Comparison of ENCODE assay signal across 8 mouse cellular contexts in the genomic region with DNA sequence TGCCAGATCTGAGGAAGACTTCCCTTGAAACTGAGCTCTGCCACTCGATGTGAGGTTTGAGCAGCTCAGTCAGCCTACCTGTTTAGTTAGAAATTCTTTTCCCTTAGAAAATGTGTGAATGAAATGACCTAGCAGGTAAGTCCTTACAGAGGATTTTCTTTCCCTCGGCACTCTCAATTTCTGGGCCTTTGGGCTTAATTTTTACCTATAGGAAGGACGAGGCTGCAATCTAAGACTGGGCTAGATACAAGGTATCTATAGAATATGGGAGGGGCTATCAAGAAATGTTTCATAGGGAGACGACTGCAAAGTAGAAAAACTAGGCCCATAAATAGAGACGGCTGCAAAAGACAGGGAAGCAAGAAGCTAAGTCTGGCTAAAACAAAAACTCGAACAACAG. TPM values are rescaled to one million over a fixed set of nuclear protein-coding genes. Genes with fewer than 3 reads are reported as not detected.
DNase-seq lines count a peak whose midpoint lies in the region; ATAC-seq and TF ChIP-seq lines count a peak whose summit lies in the region.

No protein-coding gene starts in this region.

- H3K79me2 ChIP-seq in myocyte (ENCODE audit: control insufficient read depth, insufficient read depth) = peaks cover 24% of the 10 kb centered on the region

- DNase-seq in kidney, adult 18-20 months = no peak
- DNase-seq in adrenal gland, postnatal 36 days = no peak
- DNase-seq in adrenal gland, adult (ENCODE audit: inconsistent age in 2 of 2, low spot score in 1 of 2) = no peak
- DNase-seq in lung, postnatal 36 days = no peak

- ATAC-seq in kidney, embryonic 16.5 days (ENCODE audit: low FRiP score, low TSS enrichment) = no peak
- ATAC-seq in hindbrain, embryonic 16.5 days = no peak

- 0 out of 2 replicates have a peak, but pooled peaks cover 10% of the 10 kb centered on the region for H3K4me1 ChIP-seq in kidney, embryonic 16.5 days (ENCODE audit: insufficient read depth, low read length)
- H3K4me1 ChIP-seq in brown adipose tissue, adult 24 weeks (ENCODE audit: control insufficient read depth, insufficient read depth, insufficient read length, low read length) = peaks cover 4% of the 10 kb centered on the region; the same call in 1 of the 2 replicates
- peaks cover 8% of the 10 kb centered on the region for H3K4me1 ChIP-seq in hindbrain, embryonic 16.5 days (ENCODE audit: control insufficient read depth, insufficient read depth, low read depth, low read length)

- peak overlapping the region; percentile 9 for H3ac ChIP-seq in myocyte (ENCODE audit: control insufficient read depth, insufficient read length)

- peak overlapping the region; percentile 87 for H3K4me3 ChIP-seq in kidney, embryonic 16.5 days (ENCODE audit: low read length)
- peak overlapping the region; percentile 89 for H3K4me3 ChIP-seq in brown adipose tissue, adult 24 weeks (ENCODE audit: insufficient read depth, low read depth, low read length)
- H3K4me3 ChIP-seq in hindbrain, embryonic 16.5 days (ENCODE audit: low read length) = peak overlapping the region; percentile 75
- H3K4me3 ChIP-seq in myocyte = peak overlapping the region; percentile 92

- TF ChIP-seq POLR2A in myocyte (IDR thresholded peaks at IDR 0.05; ENCODE audit: insufficient read length, low read depth) = no peak

- H3K27me3 ChIP-seq in kidney, embryonic 16.5 days (ENCODE audit: insufficient read depth, low read length) = no peaks in the 10 kb centered on the region
- H3K27me3 ChIP-seq in hindbrain, embryonic 16.5 days (replicated peaks; ENCODE audit: control insufficient read depth, insufficient read depth, low read length) = no peaks in the 10 kb centered on the region
- H3K27me3 ChIP-seq in myocyte (ENCODE audit: control insufficient read depth, insufficient read depth, insufficient read length) = no peaks in the 10 kb centered on the region

- H3K4me2 ChIP-seq in kidney, embryonic 16.5 days (replicated peaks; ENCODE audit: low read depth, low read length) = peak overlapping the region; percentile 87
- peak overlapping the region; percentile 79 for H3K4me2 ChIP-seq in hindbrain, embryonic 16.5 days (ENCODE audit: low read length)
- peak overlapping the region; percentile 73 for H3K4me2 ChIP-seq in myocyte (ENCODE audit: low read depth)

- no peaks in the 10 kb centered on the region for H3K9me3 ChIP-seq in kidney, embryonic 16.5 days (ENCODE audit: low read length)
- no peaks in the 10 kb centered on the region for H3K9me3 ChIP-seq in hindbrain, embryonic 16.5 days (ENCODE audit: control insufficient read depth, low read length)

- WGBS in kidney, embryonic 16.5 days = 8% methylated on average over 6 of the region's 6 CpGs
- 9% methylated on average over 6 of the region's 6 CpGs for WGBS in hindbrain, embryonic 16.5 days

- peak overlapping the region; percentile 59; the same call in 1 of the 2 replicates for H3K27ac ChIP-seq in kidney, embryonic 16.5 days (ENCODE audit: low read length)
- H3K27ac ChIP-seq in brown adipose tissue, adult 24 weeks (replicated peaks; ENCODE audit: low read depth, low read length) = no peak overlapping the region
- peak overlapping the region; percentile 87 for H3K27ac ChIP-seq in hindbrain, embryonic 16.5 days (ENCODE audit: low read depth, low read length)

- peak overlapping the region; percentile 79 for H3K9ac ChIP-seq in kidney, embryonic 16.5 days (replicated peaks; ENCODE audit: low read length)
- peak overlapping the region; percentile 80 for H3K9ac ChIP-seq in hindbrain, embryonic 16.5 days (ENCODE audit: low read depth, low read length)

- 0 out of 2 replicates have a peak, but pooled peaks cover 7% of the 10 kb centered on the region for H3K36me3 ChIP-seq in kidney, embryonic 16.5 days (ENCODE audit: insufficient read depth, low read length)
- no peaks in the 10 kb centered on the region; the same call in 1 of the 2 replicates for H3K36me3 ChIP-seq in hindbrain, embryonic 16.5 days (ENCODE audit: control insufficient read depth, insufficient read depth, low read length)
- H3K36me3 ChIP-seq in myocyte (ENCODE audit: control insufficient read depth, insufficient read depth) = peaks cover 5% of the 10 kb centered on the region

TF ChIP-seq in myocyte, 11 proteins besides CTCF, POLR2A, EP300 and RAD21:
- TF ChIP-seq SRF (IDR thresholded peaks at IDR 0.05; ENCODE audit: control insufficient read depth, insufficient read length, low read depth) (no peak), TCF12 (IDR thresholded peaks at IDR 0.05; ENCODE audit: insufficient read depth, poor library complexity, severe bottlenecking) (no peak), MAX (IDR thresholded peaks at IDR 0.05; ENCODE audit: low read depth) (no peak), REST (IDR thresholded peaks at IDR 0.05; ENCODE audit: insufficient read depth, insufficient read length) (no peak), CEBPB (IDR thresholded peaks at IDR 0.05; ENCODE audit: insufficient read depth, poor library complexity, severe bottlenecking) (no peak), TCF3 (IDR thresholded peaks at IDR 0.05; ENCODE audit: insufficient read length, low read depth) (no peak), USF1 (IDR thresholded peaks at IDR 0.05; ENCODE audit: low read depth) (no peak), MYOG (IDR thresholded peaks at IDR 0.05; ENCODE audit: control insufficient read depth in 1 of 3, insufficient read depth in 1 of 3, insufficient read length in 2 of 3, low read depth in 2 of 3) (no peak), MYOD1 (IDR thresholded peaks at IDR 0.05; ENCODE audit: control insufficient read depth in 1 of 3, insufficient read length in 2 of 3, low read depth in 2 of 3) (no peak), POLR2AphosphoS2 (IDR thresholded peaks at IDR 0.05; ENCODE audit: insufficient read length, low read depth) (no peak), E2F4 (IDR thresholded peaks at IDR 0.05; ENCODE audit: insufficient read depth) (no peak)
TF ChIP-seq in myocyte: peak in this region for 0.

RNA-seq across cellular contexts. Expression of a gene that starts 0.7 kb away (rescaled TPM):
- 135 and 149 TPM in 2 replicates for polyA plus RNA-seq in kidney, embryonic 16.5 days (2015; fragmentation: Nextera tagmentation; extraction: Ambion mirVana)
- 66.5 and 93.9 TPM in 2 replicates for polyA plus RNA-seq in brown adipose tissue, adult 24 weeks (2012; ENCODE audit: insufficient read depth, insufficient read length, missing spikeins)
- polyA plus RNA-seq in hindbrain, embryonic 16.5 days (2015; fragmentation: Nextera tagmentation; extraction: Ambion mirVana) = 47.5 and 50.4 TPM in 2 replicates
- 37.9 TPM for polyA plus RNA-seq in myocyte (2012; fragmentation: generic; extraction: Trizol)
- total RNA-seq in adrenal gland, postnatal 36 days (2021) = 10 to 100 TPM; 19.4 to 23.0 TPM

RNA-seq across cellular contexts. Expression of a gene that starts 0.8 kb away (rescaled TPM):
- 25.5 and 27.4 TPM in 2 replicates for polyA plus RNA-seq in kidney, embryonic 16.5 days (2015; fragmentation: Nextera tagmentation; extraction: Ambion mirVana)
- 7.5 and 10.2 TPM in 2 replicates for polyA plus RNA-seq in brown adipose tissue, adult 24 weeks (2012; ENCODE audit: insufficient read depth, insufficient read length, missing spikeins)
- 61.0 and 62.6 TPM in 2 replicates for polyA plus RNA-seq in hindbrain, embryonic 16.5 days (2015; fragmentation: Nextera tagmentation; extraction: Ambion mirVana)
- 5.9 TPM for polyA plus RNA-seq in myocyte (2012; fragmentation: generic; extraction: Trizol)
- 10 to 100 TPM; 13.1 to 19.0 TPM for total RNA-seq in adrenal gland, postnatal 36 days (2021)

RNA-seq across cellular contexts. Expression of a gene that starts 0.9 kb away (rescaled TPM):
- 13.3 and 14.7 TPM in 2 replicates for polyA plus RNA-seq in kidney, embryonic 16.5 days (2015; fragmentation: Nextera tagmentation; extraction: Ambion mirVana)
- 3.9 and 7.6 TPM in 2 replicates for polyA plus RNA-seq in brown adipose tissue, adult 24 weeks (2012; ENCODE audit: insufficient read depth, insufficient read length, missing spikeins)
- 10.9 and 11.1 TPM in 2 replicates for polyA plus RNA-seq in hindbrain, embryonic 16.5 days (2015; fragmentation: Nextera tagmentation; extraction: Ambion mirVana)
- polyA plus RNA-seq in myocyte (2012; fragmentation: generic; extraction: Trizol) = 0.71 TPM
- total RNA-seq in adrenal gland, postnatal 36 days (2021) = 1 to 10 TPM in 1 of 2 experiments, under 1 TPM in 1; 0.79 to 2.5 TPM

RNA-seq across cellular contexts. Expression of a gene that starts 49.3 kb away (rescaled TPM):
- polyA plus RNA-seq in kidney, embryonic 16.5 days (2015; fragmentation: Nextera tagmentation; extraction: Ambion mirVana) = 24.0 and 24.4 TPM in 2 replicates
- 8.4 and 10.7 TPM in 2 replicates for polyA plus RNA-seq in brown adipose tissue, adult 24 weeks (2012; ENCODE audit: insufficient read depth, insufficient read length, missing spikeins)
- 22.6 and 22.9 TPM in 2 replicates for polyA plus RNA-seq in hindbrain, embryonic 16.5 days (2015; fragmentation: Nextera tagmentation; extraction: Ambion mirVana)
- 5.0 TPM for polyA plus RNA-seq in myocyte (2012; fragmentation: generic; extraction: Trizol)
- total RNA-seq in adrenal gland, postnatal 36 days (2021) = 10 to 100 TPM; 15.3 to 20.4 TPM
